Mouse (Mus musculus) MEL (cell line): Measurements from ENCODE around the gene Acss1. TPM values are rescaled to one million over a fixed set of nuclear protein-coding genes. Genes with fewer than 3 reads are reported as not detected.

Experiments used
- DNase-seq: peaks from one replicate; pipeline ENCODE4 v3.0.0; 2011; ENCODE audit warnings: low read depth, low spot score
- H3K27ac ChIP-seq: 2 replicates; pipeline ENCODE4 v1.5.1; 2012; ENCODE audit warnings: low read depth, mild to moderate bottlenecking, control low read depth, low read length, moderate library complexity; ENCODE audit not compliant: control insufficient read depth
- H3K27me3 ChIP-seq, 2 experiments: fragments of 150-350 bp in 1 of 2; sonication (generic) in 1 of 2; 2 replicates each; pipeline ENCODE4 v1.6.1; 2012; ENCODE audit warnings: low read length in 2 of 2, mild to moderate bottlenecking in 2 of 2, improper control_type of control experiment in 1 of 2, moderate library complexity in 1 of 2; ENCODE audit not compliant: insufficient read depth in 2 of 2, control insufficient read depth in 1 of 2
- H3K36me3 ChIP-seq, 2 experiments: 2 replicates each; pipeline ENCODE4 v1.6.1; 2012 to 2014; ENCODE audit warnings: low read length in 2 of 2, improper control_type of control experiment in 1 of 2, inconsistent platforms in 1 of 2, mild to moderate bottlenecking in 1 of 2; ENCODE audit not compliant: insufficient read depth in 2 of 2, control insufficient read depth in 1 of 2
- H3K4me1 ChIP-seq, 2 experiments: fragments of 150-350 bp in 1 of 2; sonication (generic) in 1 of 2; 2 replicates each; pipeline ENCODE4 v1.6.1; 2012; ENCODE audit warnings: low read length in 2 of 2, improper control_type of control experiment in 1 of 2, mild to moderate bottlenecking in 1 of 2; ENCODE audit not compliant: insufficient read depth in 2 of 2, control insufficient read depth in 1 of 2
- H3K4me3 ChIP-seq, 2 experiments: fragments of 150-350 bp in 1 of 2; sonication (generic) in 1 of 2; 2 replicates each; pipeline ENCODE4 v1.5.1; 2012; ENCODE audit warnings: low read depth in 2 of 2, low read length in 2 of 2, mild to moderate bottlenecking in 2 of 2, moderate library complexity in 2 of 2, control low read depth in 1 of 2, improper control_type of control experiment in 1 of 2; ENCODE audit not compliant: control insufficient read depth in 1 of 2, insufficient read depth in 1 of 2
- H3K79me2 ChIP-seq: 2 replicates; pipeline ENCODE4 v1.6.1; 2012; ENCODE audit warnings: mild to moderate bottlenecking, low read length, moderate library complexity; ENCODE audit not compliant: control insufficient read depth, poor library complexity, insufficient read depth
- H3K9ac ChIP-seq: 2 replicates; pipeline ENCODE4 v1.6.1; 2012; ENCODE audit warnings: low read depth, mild to moderate bottlenecking, control low read depth, low read length, moderate library complexity; ENCODE audit not compliant: control insufficient read depth, poor library complexity, severe bottlenecking
- H3K9me3 ChIP-seq: fragments of 150-350 bp; sonication (generic); replicated peaks from 2 replicates; pipeline ENCODE4 v1.6.1; 2012; ENCODE audit warnings: mild to moderate bottlenecking, low read length, improper control_type of control experiment, moderate library complexity; ENCODE audit not compliant: insufficient read depth
- BHLHE40 ChIP-seq: IDR thresholded peaks from 2 replicates; pipeline ENCODE4 v1.6.1; 2012; ENCODE audit warnings: low read depth, mild to moderate bottlenecking, inconsistent platforms, low read length, improper control_type of control experiment, borderline replicate concordance
- CHD2 ChIP-seq: IDR thresholded peaks from 2 replicates; pipeline ENCODE4 v1.6.1; 2011; ENCODE audit warnings: low read length, improper control_type of control experiment
- ELF1 ChIP-seq: IDR thresholded peaks from 2 replicates; pipeline ENCODE4 v1.6.1; 2014; ENCODE audit warnings: low read depth, mild to moderate bottlenecking, inconsistent platforms, low read length, improper control_type of control experiment, moderate library complexity
- EP300 ChIP-seq, 2 experiments: IDR thresholded peaks; 2 replicates each; pipeline ENCODE4 v1.6.1; 2011; ENCODE audit warnings: improper control_type of control experiment in 2 of 2, low read length in 2 of 2, low read depth in 1 of 2, mild to moderate bottlenecking in 1 of 2
- ETS1 ChIP-seq: IDR thresholded peaks from 2 replicates; pipeline ENCODE4 v1.6.1; 2012; ENCODE audit warnings: low read depth, mild to moderate bottlenecking, inconsistent platforms, low read length, improper control_type of control experiment, moderate library complexity
- GATA1 ChIP-seq: IDR thresholded peaks from 2 replicates; pipeline ENCODE4 v1.6.1; 2011; ENCODE audit warnings: low read depth, low read length, improper control_type of control experiment
- MAZ ChIP-seq: IDR thresholded peaks from 2 replicates; pipeline ENCODE4 v1.6.1; 2012; ENCODE audit warnings: low read depth, mild to moderate bottlenecking, inconsistent platforms, low read length, improper control_type of control experiment
- MEF2A ChIP-seq: IDR thresholded peaks from 2 replicates; pipeline ENCODE4 v1.6.1; 2014; ENCODE audit warnings: low read depth, mild to moderate bottlenecking, inconsistent platforms, low read length, improper control_type of control experiment; ENCODE audit not compliant: poor library complexity, insufficient replicate concordance, severe bottlenecking; ENCODE audit errors: extremely low read depth
- MXI1 ChIP-seq: IDR thresholded peaks from 2 replicates; pipeline ENCODE4 v1.6.1; 2011; ENCODE audit warnings: mild to moderate bottlenecking, low read depth, low read length, improper control_type of control experiment
- NELFE ChIP-seq: IDR thresholded peaks from 2 replicates; pipeline ENCODE4 v1.6.1; 2011; ENCODE audit warnings: low read depth, low read length, improper control_type of control experiment
- POLR2AphosphoS5 ChIP-seq: IDR thresholded peaks from 2 replicates; pipeline ENCODE4 v1.6.1; 2012; ENCODE audit warnings: low read depth, borderline replicate concordance, mild to moderate bottlenecking, inconsistent platforms, low read length, moderate library complexity, mixed read lengths
- RCOR1 ChIP-seq: IDR thresholded peaks from 2 replicates; pipeline ENCODE4 v1.6.1; 2012; ENCODE audit warnings: low read depth, mild to moderate bottlenecking, inconsistent platforms, low read length, improper control_type of control experiment
- SIN3A ChIP-seq: IDR thresholded peaks from 2 replicates; pipeline ENCODE4 v1.6.1; 2012; ENCODE audit warnings: low read length, improper control_type of control experiment, inconsistent platforms
- SMC3 ChIP-seq: IDR thresholded peaks from 2 replicates; pipeline ENCODE4 v1.6.1; 2011; ENCODE audit warnings: low read depth, low read length, improper control_type of control experiment
- TAL1 ChIP-seq: IDR thresholded peaks from 2 replicates; pipeline ENCODE4 v1.6.1; 2012; ENCODE audit warnings: mild to moderate bottlenecking, inconsistent platforms, low read length, moderate library complexity, mixed read lengths
- TBP ChIP-seq: IDR thresholded peaks from 2 replicates; pipeline ENCODE4 v1.8.0; 2011; ENCODE audit warnings: low read depth, low read length, improper control_type of control experiment
- TCF12 ChIP-seq: IDR thresholded peaks from 2 replicates; pipeline ENCODE4 v1.6.1; 2014; ENCODE audit warnings: low read depth, mild to moderate bottlenecking, inconsistent platforms, low read length, improper control_type of control experiment, moderate library complexity
- ZMIZ1 ChIP-seq: IDR thresholded peaks from 2 replicates; pipeline ENCODE4 v1.6.1; 2012; ENCODE audit warnings: low read depth, mild to moderate bottlenecking, inconsistent platforms, low read length, improper control_type of control experiment, moderate library complexity
- ZNF384 ChIP-seq: IDR thresholded peaks from 2 replicates; pipeline ENCODE4 v1.6.1; 2012; ENCODE audit warnings: low read depth, mild to moderate bottlenecking, inconsistent platforms, low read length, improper control_type of control experiment
- polyA plus RNA-seq, 2 experiments: library from polyadenylated mRNA; stranded (reverse) in 1 of 2; unstranded in 1 of 2; fragments of >175 nt in 1 of 2; fragments of >200 nt in 1 of 2; gene quantifications; 2 replicates each; pipeline versions ENCODE4 v1.2.1 to v1.2.4; 2012; ENCODE audit warnings: low replicate concordance in 2 of 2, low read depth in 1 of 2; ENCODE audit not compliant: insufficient read length in 2 of 2, insufficient read depth in 1 of 2, missing spikeins in 1 of 2
- total RNA-seq: library from RNA; depleted of rRNA; stranded (reverse); fragments of 300-350 nt; gene quantifications from 2 replicates; pipeline ENCODE4 v1.2.3, GENCODE M21; 2012

Acss1 gene
- total and polyA plus RNA-seq, 3 experiments, result 10.2 to 22.6 TPM; not detected in 1

- no peaks in the 10 kb centered on the region for H3K9me3 ChIP-seq
- TF ChIP-seq GATA1 (no peak), EP300 (IDR thresholded peaks at IDR 0.05; ENCODE audit: low read depth in 1 of 2, low read length in 2 of 2) (no peak), ZMIZ1 (no peak), SIN3A (no peak), NELFE (no peak), TBP (no peak), TCF12 (no peak), ELF1 (no peak), ETS1 (no peak), CHD2 (no peak), TAL1 (no peak), ZNF384 (no peak), POLR2AphosphoS5 (no peak), MAZ (no peak), SMC3 (no peak), MEF2A (no peak)
- peaks cover 0 to 8% of the 10 kb centered on the region in 2 experiments; a peak in 2 of 4 replicates for H3K4me1 ChIP-seq
- H3K27me3 ChIP-seq, result no peaks in the 10 kb centered on the region
- H3K9ac ChIP-seq, result no peak overlapping the region
- H3K36me3 ChIP-seq, result peaks cover 0 to 5% of the 10 kb centered on the region in 2 experiments; a peak in 2 of 4 replicates
- no peak overlapping the region for H3K4me3 ChIP-seq
- H3K27ac ChIP-seq, result no peak overlapping the region
- no peaks in the 10 kb centered on the region for H3K79me2 ChIP-seq
- no peak for DNase-seq
These were observed 39.0 kb downstream of the Acss1 start for GRCm38 (mm10) chr2:150629255-150629654.

- H3K27me3 ChIP-seq, result no peaks in the 10 kb centered on the region
- no peaks in the 10 kb centered on the region for H3K9me3 ChIP-seq
- H3K27ac ChIP-seq, result no peak overlapping the region
- no peak overlapping the region for H3K9ac ChIP-seq
- DNase-seq, result peak; percentile 26
- TF ChIP-seq BHLHE40 (no peak), MXI1 (no peak), RCOR1 (0 out of 2 replicates have a peak, but pooled peaks have one; percentile 7)
- no peak overlapping the region for H3K4me3 ChIP-seq
- H3K79me2 ChIP-seq, result no peaks in the 10 kb centered on the region
- peaks cover 0 to 8% of the 10 kb centered on the region in 2 experiments; a peak in 2 of 4 replicates for H3K4me1 ChIP-seq
- peaks cover 0 to 5% of the 10 kb centered on the region in 2 experiments; a peak in 2 of 4 replicates for H3K36me3 ChIP-seq
These were observed 41.2 kb downstream of the Acss1 start for GRCm38 (mm10) chr2:150627140-150627539.
